Mouse (Mus musculus) heart, embryonic 12.5 days (tissue): ENCODE measurements around the gene Slc13a4. TPM values are rescaled to one million over a fixed set of nuclear protein-coding genes. Genes with fewer than 3 reads are reported as not detected.

Experiments
- ATAC-seq: fragments of 200-750 bp; cut with Nextera tagmentation; 2 replicates; pipeline ENCODE4 v1.8.0; 2017; ENCODE audit warnings: moderate TSS enrichment, moderate library complexity; ENCODE audit not compliant: insufficient number of reproducible peaks, low FRiP score
- H3K27ac ChIP-seq: fragments of 300-500 bp; sonication (generic); 2 replicates; pipeline ENCODE4 v1.5.1; 2016; ENCODE audit warnings: mild to moderate bottlenecking, moderate library complexity; ENCODE audit not compliant: poor library complexity, severe bottlenecking
- H3K27me3 ChIP-seq: fragments of 300-500 bp; sonication (generic); replicated peaks from 2 replicates; pipeline ENCODE4 v1.6.1; 2016; ENCODE audit warnings: mild to moderate bottlenecking, moderate library complexity
- H3K36me3 ChIP-seq: fragments of 300-500 bp; sonication (generic); 2 replicates; pipeline ENCODE4 v1.6.1; 2016; ENCODE audit warnings: mild to moderate bottlenecking, moderate library complexity
- H3K4me1 ChIP-seq: fragments of 300-500 bp; sonication (generic); replicated peaks from 2 replicates; pipeline ENCODE4 v1.6.1; 2016; ENCODE audit warnings: mild to moderate bottlenecking
- H3K4me2 ChIP-seq: fragments of 300-500 bp; sonication (generic); 2 replicates; pipeline ENCODE4 v1.6.1; 2016; ENCODE audit warnings: mild to moderate bottlenecking, moderate library complexity
- H3K4me3 ChIP-seq: fragments of 300-500 bp; sonication (generic); 2 replicates; pipeline ENCODE4 v1.5.1; 2016; ENCODE audit warnings: mild to moderate bottlenecking
- H3K9ac ChIP-seq: fragments of 300-500 bp; sonication (generic); 2 replicates; pipeline ENCODE4 v1.6.1; 2016; ENCODE audit warnings: mild to moderate bottlenecking, moderate library complexity
- H3K9me3 ChIP-seq: fragments of 300-500 bp; sonication (generic); replicated peaks from 2 replicates; pipeline ENCODE4 v1.6.1; 2016; ENCODE audit warnings: mild to moderate bottlenecking, moderate library complexity
- WGBS: fragments of 180-500 bp; shearing (Covaris S2); methylation state at CpG from one replicate; pipeline ENCODE4 v1.1.7; 2016; 5-methylcytosine and 5-hydroxymethylcytosine counted together
- polyA plus RNA-seq: library from polyadenylated mRNA; unstranded; fragments of >200 nt; fragmentation: Nextera tagmentation; extraction: Ambion mirVana; gene quantifications from 2 replicates; pipeline ENCODE4 v1.2.1, GENCODE M21; 2016

Slc13a4 gene
- polyA plus RNA-seq, 1 experiment from 2014 or later, result 2.1 TPM

DNA sequence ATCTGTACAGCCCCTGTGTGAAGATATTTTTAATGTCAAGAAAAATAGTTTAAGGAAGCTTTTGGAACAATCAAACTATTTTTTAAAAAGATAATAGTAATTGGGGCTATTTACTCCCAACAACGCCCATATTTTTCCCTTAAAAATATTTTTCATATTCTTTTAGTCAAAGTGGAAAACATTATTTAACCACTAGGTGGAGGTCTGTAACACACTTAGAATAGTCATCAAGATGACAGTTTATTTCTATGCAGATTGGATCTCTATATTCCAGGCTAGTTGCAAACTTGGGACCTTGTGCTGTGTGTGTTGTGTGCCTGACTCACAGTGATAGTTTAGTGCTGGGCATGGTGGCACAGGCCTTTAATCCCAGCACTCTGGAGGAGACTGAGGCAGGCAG is 78.5 kb downstream of the Slc13a4 start:
- no peaks in the 10 kb centered on the region for H3K9me3 ChIP-seq
- no peak overlapping the region for H3K27ac ChIP-seq
- no peak overlapping the region for H3K4me2 ChIP-seq
- ATAC-seq, result no peak
- no peak overlapping the region for H3K9ac ChIP-seq
- WGBS, result 92% methylated on average over 1 of the region's 1 CpGs
- no peaks in the 10 kb centered on the region for H3K27me3 ChIP-seq
- no peaks in the 10 kb centered on the region for H3K4me1 ChIP-seq
- peaks cover 70% of the 10 kb centered on the region for H3K36me3 ChIP-seq
- no peak overlapping the region for H3K4me3 ChIP-seq

DNA sequence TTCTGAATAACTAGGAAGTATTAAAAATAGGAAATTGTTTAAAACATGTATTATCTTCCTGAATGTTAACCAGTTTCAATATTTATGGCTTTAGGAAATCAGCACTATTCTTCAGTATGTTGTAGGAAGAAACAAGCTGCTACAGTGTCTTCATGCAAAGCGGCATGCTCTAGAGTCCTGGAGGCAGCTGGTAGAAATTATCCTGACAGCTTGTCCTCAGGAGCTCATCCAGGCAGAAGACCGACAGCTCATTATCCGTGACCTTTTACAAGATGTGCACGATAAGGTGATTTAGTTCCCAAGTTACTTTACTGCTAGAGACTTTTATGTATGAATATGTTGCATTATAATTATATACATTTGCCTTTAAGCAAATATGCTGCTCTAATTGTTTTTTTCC is 82.2 kb downstream of the Slc13a4 start:
- no peak overlapping the region for H3K4me2 ChIP-seq
- H3K4me3 ChIP-seq, result no peak overlapping the region
- H3K9ac ChIP-seq, result no peak overlapping the region
- H3K27ac ChIP-seq, result no peak overlapping the region
- peaks cover 62% of the 10 kb centered on the region for H3K36me3 ChIP-seq
- no peak for ATAC-seq
- WGBS, result 90% methylated on average over 4 of the region's 4 CpGs
- no peaks in the 10 kb centered on the region for H3K27me3 ChIP-seq
- no peaks in the 10 kb centered on the region for H3K4me1 ChIP-seq
- no peaks in the 10 kb centered on the region for H3K9me3 ChIP-seq

Other genes starting within 250 kb of the Slc13a4 start
- 22.4 and 23.3 TPM in 2 replicates for gene Cnot4, start 174.4 kb downstream of the Slc13a4 start, polyA plus RNA-seq
- 40.3 and 43.3 TPM in 2 replicates for gene Nup205, start 130.7 kb downstream of the Slc13a4 start, polyA plus RNA-seq
- gene Fam180a, start 18.0 kb upstream of the Slc13a4 start, polyA plus RNA-seq, result 0.10 and 0.50 TPM in 2 replicates
- gene Mtpn, start 231.8 kb upstream of the Slc13a4 start, polyA plus RNA-seq, result 105 and 107 TPM in 2 replicates